ENCODE assay signal across 9 mouse cellular contexts in genomic region chr3:103420621-103421274, GRCm38 (mm10).
A peak's percentile ranks its signal among the peaks of the same experiment; 100 is the strongest.
DNase-seq lines count a peak whose midpoint lies in the region; ATAC-seq lines count a peak whose summit lies in the region.
"Had no signal": no experiment of that assay in that cellular context is flagged by ENCODE, and none has a peak within 500 bp of the region (broad histone marks: within the 10 kb centered on the region; RNA-seq: fewer than 3 reads in every experiment).

No protein-coding gene starts in this region.

- 74% methylated on average over 12 of the region's 12 CpGs for WGBS in heart, embryonic 11.5 days (ENCODE audit: insufficient replicate concordance)
- 40% methylated on average over 12 of the region's 12 CpGs for WGBS in hindbrain, embryonic 11.5 days

- H3K4me2 ChIP-seq in heart, embryonic 11.5 days = no peak overlapping the region
- no peak overlapping the region for H3K4me2 ChIP-seq in hindbrain, embryonic 11.5 days (replicated peaks; ENCODE audit: low read depth, low read length)

- H3K9ac ChIP-seq in heart, embryonic 11.5 days (ENCODE audit: low read depth, low read length) = no peak overlapping the region
- no peak overlapping the region for H3K9ac ChIP-seq in hindbrain, embryonic 11.5 days (ENCODE audit: low read depth, low read length)

- H3K27me3 ChIP-seq in heart, embryonic 11.5 days (ENCODE audit: control insufficient read depth, insufficient read depth, low read length) = no peaks in the 10 kb centered on the region
- no peaks in the 10 kb centered on the region for H3K27me3 ChIP-seq in hindbrain, embryonic 11.5 days (ENCODE audit: control insufficient read depth, insufficient read depth, low read length)

- no peak for ATAC-seq in heart, embryonic 11.5 days (replicated peaks; ENCODE audit: insufficient number of reproducible peaks, low FRiP score, low TSS enrichment)
- ATAC-seq in hindbrain, embryonic 11.5 days (ENCODE audit: low FRiP score) = peak; percentile 63
- ATAC-seq in cerebellum, adult (ENCODE audit: insufficient number of reproducible peaks, low FRiP score, low TSS enrichment) = no peak

- no peak overlapping the region for H3K4me3 ChIP-seq in heart, embryonic 11.5 days (ENCODE audit: low read depth, low read length)
- no peak overlapping the region for H3K4me3 ChIP-seq in hindbrain, embryonic 11.5 days (ENCODE audit: low read depth, low read length)

- no peaks in the 10 kb centered on the region for H3K9me3 ChIP-seq in heart, embryonic 11.5 days (replicated peaks; ENCODE audit: control insufficient read depth, low read length)
- H3K9me3 ChIP-seq in hindbrain, embryonic 11.5 days (ENCODE audit: control insufficient read depth, low read length) = no peaks in the 10 kb centered on the region

- no peak overlapping the region for H3K27ac ChIP-seq in heart, embryonic 11.5 days (ENCODE audit: low read depth, low read length)
- H3K27ac ChIP-seq in hindbrain, embryonic 11.5 days (ENCODE audit: low read depth, low read length) = peak overlapping the region; percentile 76
- H3K27ac ChIP-seq: macrophage had no signal

- peaks cover 18% of the 10 kb centered on the region for H3K4me1 ChIP-seq in heart, embryonic 11.5 days (ENCODE audit: control insufficient read depth, insufficient read depth, low read length)
- peaks cover 17% of the 10 kb centered on the region for H3K4me1 ChIP-seq in hindbrain, embryonic 11.5 days (replicated peaks; ENCODE audit: control insufficient read depth, insufficient read depth, low read length)

- peak; percentile 26 for DNase-seq in heart, adult 8-10 months (ENCODE audit: low spot score)
- DNase-seq in embryo, embryonic 10.5 days (ENCODE audit: low spot score) = peak; percentile 45
- DNase-seq in hindbrain, embryonic 11.5 days (ENCODE audit: low spot score) = peak; percentile 36
- DNase-seq in lung, postnatal 4 days = peak; percentile 35 to 48
- no peak for DNase-seq in liver
- DNase-seq in frontal cortex, adult 2 months (ENCODE audit: extremely low spot score in 1 of 2, low spot score in 1 of 2) = no peak

- no peaks in the 10 kb centered on the region; the same call in 1 of the 2 replicates for H3K36me3 ChIP-seq in heart, embryonic 11.5 days (ENCODE audit: control insufficient read depth, insufficient read depth, low read length)
- H3K36me3 ChIP-seq in hindbrain, embryonic 11.5 days (ENCODE audit: control insufficient read depth, insufficient read depth, low read length) = no peaks in the 10 kb centered on the region

Comparison
In these comparisons a context has a peak if more than half of its experiments do, and no peak if none do; other contexts are left out.
1. DNase-seq: peak in heart, adult 8-10 months (single experiment), embryo, embryonic 10.5 days (single experiment), hindbrain, embryonic 11.5 days (single experiment) and lung, postnatal 4 days (2 of 2); none in liver (single experiment) and frontal cortex, adult 2 months (0 of 2).